Mouse (Mus musculus) ES-CJ7 (cell line): ENCODE results near the gene Thop1.
A peak's percentile ranks its signal among the peaks of the same experiment; 100 is the strongest.
"Not testable (repeated sequence)": the region's sequence is repeated elsewhere in the genome, so short reads cannot be mapped to it uniquely, and the experiment has no call there.

Experiments
- DNase-seq: peaks from one replicate; pipeline ENCODE4 v3.0.0; 2011; ENCODE audit warnings: low read depth, low spot score

Thop1 gene

DNA sequence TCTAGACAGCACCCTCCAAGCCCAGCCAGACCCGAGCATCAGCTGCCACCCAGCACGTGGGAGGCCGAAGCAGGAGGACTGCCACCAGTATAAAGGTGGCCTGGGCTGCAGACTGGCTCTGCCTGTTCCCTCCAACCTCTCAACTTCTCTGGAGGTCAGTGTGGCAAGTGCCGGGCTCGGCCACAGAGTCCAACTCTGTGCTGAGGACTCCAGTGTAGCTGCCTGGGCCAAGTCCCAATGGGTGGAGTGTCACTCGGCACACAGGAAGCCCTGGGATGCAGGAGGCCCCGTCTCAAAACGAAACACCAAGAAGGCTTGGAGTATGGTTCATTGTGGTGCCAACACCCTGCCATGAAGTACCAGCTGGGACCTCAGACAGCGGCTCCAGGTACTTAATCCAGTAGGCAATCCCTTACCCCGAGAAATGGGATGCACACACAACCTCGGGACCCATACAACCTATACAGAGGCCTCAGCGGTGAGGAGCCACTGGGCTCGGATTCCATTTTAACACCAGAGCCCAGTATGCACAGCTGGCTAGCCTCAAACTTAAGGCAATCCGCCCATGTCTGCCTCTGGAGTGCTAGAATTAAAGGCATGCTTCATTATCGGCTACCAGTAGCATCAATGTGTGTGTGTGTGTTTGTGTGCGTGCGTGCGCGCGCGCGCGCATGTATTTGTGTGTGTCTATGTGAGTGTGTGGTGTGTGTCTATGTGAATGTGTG is 12.3 kb upstream of the Thop1 start:
- no peak for DNase-seq

DNA sequence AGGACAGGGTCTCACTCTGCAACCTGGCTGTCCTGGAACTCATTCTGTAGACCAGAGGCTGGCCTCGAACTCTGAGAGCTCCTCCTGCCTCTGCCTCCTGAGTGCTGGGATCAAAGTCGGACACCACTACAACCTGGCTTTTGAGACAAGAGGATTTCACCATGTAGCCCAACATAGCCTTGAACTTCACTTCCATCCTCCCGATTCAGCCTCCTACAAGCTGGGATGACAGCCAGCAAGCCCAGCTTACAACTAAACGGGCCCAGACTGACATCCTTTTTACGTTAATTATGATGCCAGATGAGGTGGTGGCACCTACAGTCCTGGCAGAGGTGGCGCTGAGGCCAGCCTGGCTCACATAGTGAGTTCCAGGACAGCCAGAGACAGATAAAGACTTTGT is 10.9 kb upstream of the Thop1 start:
- no peak for DNase-seq

DNA sequence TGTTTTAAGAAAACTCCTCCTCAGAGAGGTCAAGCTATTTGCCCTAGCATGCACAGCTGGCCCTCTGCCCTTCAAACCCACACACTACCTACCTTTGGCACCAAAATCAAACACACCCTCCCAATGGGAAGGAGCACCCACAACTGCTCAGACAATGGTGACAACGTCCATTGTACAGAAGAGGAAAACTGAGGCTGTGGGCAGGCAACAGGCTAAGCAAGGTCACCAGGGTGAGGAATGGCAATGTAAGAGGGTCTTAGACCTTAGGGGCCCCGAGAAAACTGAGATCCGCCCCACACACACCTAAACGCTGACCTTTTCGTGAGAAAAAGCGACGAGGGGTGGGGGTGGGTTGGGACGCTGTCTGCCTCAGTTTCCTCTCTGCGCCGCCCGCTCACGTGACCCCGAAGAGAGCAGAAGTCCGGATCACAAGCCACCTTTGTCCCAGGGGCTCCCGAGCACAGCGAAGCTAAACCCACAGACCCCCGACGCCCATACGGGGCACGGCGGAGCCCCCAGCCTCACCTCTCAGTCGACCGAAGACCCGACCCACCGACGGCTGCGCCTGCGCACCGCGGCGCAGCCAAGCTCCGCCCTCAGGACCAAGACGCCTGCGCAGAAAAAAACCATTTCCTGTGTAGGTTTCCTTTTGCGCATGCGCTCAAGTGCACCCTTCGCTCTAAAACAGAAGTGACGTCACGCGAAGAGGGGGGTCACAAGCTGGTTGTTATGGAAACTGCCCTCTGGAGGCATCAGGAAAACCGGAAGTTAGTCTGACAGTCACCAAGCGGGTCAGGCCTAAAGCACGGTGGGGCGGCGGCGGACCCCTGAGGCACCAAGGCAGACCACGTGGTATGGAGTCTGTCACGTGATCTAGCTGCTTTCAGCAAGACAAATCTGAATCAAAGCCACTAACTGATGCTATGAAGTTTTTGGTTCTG is 10.0 kb upstream of the Thop1 start, which contains the start of gene Sgta:
Sgta (minus strand) TSS at position 579 of the 941 bp plus-strand sequence.
- DNase-seq = peak; percentile 100

DNA sequence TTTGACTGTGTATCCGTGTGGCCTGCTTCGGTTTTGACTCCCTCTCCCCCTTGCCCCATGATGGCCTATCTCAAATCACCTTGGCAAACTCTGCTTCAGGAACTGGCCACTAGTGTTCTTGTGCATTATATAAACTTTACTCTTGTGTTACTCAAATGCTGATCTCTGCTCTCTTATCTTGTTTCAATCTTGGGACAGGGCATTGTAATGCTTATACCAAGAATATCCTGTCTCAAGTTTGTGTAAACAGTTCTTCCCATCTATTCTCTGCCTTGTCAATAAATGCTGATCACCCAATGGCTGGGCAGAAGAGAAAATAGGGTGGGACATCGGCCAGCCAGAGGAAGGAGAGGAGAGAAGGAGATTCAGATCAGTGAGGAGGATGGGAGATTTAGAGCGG is 7.1 kb upstream of the Thop1 start:
- peak; percentile 37 for DNase-seq

DNA sequence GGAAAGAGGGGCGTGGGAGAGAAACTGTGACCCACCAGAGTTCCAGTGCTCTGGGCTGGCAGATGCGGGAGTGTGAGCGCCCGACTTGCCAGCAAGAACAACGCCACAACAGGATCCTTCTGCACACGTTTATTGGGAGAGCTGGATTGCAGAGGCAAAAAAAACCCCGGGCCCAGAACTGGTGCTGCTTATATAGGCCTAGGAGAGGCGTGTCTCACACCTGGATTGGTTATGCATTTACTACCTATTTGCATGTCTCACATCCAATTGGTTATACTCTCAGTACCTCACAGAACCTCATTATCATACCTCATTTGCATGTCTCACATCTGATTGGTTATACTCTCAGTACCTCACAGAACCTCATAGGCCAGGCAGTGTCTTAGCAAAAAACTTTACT is 5.3 kb upstream of the Thop1 start:
- not testable (repeated sequence) for DNase-seq

DNA sequence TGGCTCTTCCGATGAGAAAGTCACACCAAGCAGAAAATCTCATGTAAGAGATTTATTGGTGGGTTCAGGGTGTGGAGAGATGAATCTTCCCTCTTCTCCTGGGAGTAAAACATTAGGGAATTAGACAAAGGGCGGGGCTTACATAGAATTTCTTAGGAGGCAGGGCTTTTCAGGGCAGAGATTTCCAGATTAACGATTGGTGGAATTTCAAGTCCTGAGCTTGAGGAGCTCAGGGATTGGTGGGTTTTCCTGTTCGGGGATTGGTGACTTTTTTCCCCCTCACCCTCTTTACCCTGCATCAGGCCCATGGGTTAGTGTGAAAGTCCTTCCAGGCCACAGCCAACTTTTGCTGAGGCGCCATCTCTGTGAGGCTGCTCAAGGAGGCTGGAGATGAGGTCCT is 1.1 kb upstream of the Thop1 start:
- peak; percentile 67 for DNase-seq

DNA sequence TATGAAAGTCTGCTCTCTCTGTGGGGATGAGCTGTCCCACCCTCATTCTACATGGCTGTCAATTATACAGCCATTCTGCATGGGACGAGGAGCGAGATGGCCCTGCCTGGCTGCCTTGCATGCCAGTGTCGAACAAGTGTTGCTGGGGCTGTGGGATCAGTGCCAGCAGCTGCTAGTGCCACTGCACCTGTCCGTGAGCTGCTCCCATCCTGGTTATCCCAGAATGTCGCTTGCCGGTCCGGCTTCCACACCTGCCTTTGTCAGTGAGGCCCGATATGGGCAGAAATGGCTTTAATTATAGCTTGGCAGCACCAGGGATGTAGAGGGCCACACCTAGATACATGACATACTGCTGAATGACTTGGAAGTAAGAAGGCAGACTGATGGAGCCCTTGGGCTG is 2.5 kb downstream of the Thop1 start:
- DNase-seq = no peak

DNA sequence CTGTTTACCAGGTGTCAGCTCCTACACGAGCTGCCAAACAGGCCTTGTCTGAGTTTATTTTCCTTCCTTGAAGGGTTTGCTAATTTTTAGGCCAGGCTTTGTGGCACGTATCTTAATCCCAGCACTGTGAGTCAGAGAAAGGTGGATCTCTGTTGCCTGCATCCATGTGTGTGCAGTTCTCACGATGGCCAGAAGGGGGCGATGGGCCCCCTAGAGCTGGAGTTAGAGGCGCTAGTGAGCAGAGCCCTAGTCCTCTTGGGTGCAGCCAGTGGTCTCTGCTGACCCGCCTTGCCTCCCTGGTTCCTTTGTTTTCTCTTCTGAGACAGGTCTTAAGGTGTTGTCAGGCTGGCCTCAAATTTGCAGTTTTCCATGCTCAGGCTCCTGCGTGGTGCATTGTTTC is 3.6 kb downstream of the Thop1 start:
- peak; percentile 67 for DNase-seq

DNA sequence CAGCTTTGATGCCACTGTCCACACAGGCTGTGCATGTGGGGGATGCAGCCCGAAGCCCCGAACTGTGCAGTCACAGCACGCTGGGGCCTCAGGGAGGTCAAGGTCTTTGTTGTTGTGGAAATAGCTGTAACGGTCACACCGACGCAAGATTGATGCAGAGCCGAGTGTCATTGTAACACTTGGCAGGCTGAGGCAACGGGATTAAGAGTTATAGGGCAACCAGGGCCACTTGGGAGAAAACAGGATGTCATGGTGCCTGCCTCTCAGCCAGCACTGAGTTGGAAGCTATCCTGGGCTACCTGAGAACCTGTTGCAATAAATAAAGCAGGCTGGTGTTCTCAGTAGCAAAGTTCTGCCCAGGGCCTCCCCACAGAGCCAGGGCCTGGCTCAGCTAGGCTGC is 5.9 kb downstream of the Thop1 start:
- DNase-seq = no peak

DNA sequence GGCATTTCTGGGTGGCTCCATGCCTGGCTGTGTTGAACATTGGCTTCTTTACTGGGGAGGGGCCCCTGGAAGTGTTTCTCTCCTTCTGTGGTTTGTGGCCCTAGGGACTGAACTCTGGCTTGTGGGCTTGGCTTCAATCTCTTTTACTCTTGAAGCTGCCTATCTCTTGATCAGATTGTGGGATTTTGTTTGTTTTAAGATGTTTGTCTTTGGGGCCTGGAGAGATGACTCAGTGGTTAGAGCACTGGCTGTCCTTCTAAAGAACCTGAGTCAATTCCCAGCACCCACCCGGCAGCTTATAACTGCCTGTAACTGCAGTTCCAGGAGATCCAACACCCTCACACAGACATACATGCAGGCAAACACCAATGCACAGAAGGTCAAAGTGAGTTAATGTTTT is 6.5 kb downstream of the Thop1 start:
- DNase-seq = no peak

DNA sequence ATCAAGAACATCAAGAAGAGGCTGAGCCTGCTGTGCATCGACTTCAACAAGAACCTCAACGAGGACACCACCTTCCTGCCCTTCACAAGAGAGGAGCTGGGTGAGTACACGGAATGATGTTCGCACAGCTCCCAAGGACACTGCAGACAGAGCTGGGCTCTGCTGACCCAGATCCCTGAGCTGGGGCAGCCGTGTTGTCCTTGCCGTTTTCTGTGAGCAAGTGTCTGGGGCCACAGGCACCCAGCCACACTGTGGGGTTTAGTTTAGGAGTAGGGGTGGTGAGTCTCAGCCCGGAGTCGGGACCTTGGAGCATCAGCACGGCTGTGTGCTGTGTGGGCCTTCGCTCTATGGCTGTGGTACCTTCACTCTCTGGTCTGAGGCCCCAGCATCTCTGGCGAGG is 8.1 kb downstream of the Thop1 start:
- no peak for DNase-seq

DNA sequence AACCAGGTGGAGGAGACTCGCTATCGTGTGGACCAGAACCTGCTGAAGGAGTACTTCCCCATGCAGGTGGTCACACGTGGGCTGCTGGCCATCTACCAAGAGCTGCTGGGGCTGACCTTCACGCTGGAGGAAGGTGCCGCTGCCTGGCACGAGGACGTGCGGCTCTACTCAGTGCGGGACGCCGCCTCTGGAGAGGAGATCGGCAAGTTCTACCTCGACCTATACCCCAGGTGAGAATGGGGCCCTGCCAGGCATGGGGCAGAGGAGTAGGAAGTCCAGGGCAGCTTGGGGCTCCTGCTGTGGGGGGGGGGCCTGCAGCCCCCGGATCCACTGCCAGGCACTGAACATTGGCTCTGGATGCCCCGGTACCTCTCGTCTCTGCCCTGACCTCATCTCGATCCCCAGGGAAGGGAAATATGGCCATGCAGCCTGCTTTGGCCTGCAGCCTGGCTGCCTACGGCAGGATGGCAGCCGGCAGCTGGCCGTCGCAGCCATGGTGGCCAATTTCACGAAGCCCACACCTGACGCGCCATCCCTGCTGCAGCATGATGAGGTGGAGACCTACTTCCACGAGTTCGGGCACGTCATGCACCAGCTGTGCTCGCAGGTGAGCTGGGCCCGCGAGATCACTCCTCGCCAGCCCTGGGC is 10.3 kb downstream of the Thop1 start:
- DNase-seq = no peak

DNA sequence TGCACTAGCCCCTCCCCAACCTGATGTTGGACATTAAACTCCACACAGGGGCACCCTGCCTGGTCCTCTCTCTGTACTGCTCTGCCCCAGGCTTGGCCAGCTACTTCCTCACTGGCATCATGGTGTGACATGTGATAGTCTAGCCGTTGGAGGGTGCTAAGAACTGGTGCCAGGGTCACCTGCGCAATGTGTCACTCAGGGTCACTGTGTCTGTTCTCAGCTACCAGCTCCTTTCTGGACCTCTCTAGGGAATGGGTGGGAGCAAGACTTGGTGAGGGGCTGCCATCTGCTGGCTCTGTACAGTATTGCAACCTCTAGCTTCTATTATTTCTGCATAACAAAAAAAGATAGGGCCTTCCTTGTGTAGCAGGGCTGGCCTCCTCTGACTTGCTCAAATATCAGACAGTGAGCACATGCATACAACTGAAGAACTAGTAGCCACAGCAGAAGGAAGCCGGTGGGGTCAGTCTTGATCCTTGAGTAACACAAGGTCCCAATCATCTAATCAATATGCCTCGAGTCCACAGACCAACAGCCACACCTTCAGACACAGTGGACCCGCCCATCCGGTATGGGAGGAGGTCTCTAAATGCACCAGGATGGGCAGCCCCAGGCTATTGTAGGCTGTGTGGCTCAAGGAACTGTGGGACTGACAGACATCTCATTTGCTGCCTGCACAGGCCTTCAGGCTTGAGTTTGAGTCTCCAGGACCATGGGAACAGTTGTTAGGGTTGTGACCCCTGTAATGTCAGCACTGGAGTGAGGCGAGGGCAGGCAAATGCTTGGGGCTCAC is 12.5 kb downstream of the Thop1 start:
- DNase-seq = peak; percentile 92

DNA sequence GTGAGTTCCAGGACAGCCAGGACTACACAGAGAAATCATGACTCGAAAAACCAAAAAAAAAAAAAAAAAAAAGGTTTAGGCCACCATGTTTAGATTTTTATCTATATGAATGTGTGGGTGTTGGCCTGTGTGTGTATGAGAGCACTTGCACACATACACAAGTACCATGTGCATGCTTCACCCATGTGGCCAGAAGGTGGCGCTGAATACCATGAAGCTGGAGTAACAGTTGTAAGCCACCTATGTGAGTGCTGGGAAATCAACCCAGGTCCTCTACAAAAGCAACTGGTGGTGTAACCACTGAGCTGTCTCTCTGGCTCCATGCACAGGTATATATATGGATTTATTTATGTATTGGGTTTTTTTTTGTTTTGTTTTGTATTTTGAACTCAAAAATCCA is 17.2 kb downstream of the Thop1 start:
- peak; percentile 88 for DNase-seq

DNA sequence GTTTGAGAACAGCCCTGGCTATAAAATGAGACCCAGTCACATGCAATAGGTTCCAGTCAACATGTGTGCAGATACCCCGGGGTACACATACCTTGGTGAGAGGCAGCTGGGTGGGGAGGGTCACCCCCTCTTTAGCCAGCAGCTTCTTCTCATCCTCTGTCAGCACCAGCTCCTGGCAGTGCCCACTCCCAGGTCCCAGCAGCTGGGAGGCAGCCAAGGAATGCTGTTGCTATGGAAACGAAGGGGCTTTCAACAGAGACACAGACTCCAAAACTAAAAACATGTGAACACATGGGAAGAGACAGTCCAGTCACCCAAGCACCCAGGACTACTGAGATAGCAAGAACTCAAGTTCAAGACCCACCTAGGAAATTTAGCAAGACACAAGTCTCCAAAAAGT is 19.4 kb downstream of the Thop1 start:
- no peak for DNase-seq

DNA sequence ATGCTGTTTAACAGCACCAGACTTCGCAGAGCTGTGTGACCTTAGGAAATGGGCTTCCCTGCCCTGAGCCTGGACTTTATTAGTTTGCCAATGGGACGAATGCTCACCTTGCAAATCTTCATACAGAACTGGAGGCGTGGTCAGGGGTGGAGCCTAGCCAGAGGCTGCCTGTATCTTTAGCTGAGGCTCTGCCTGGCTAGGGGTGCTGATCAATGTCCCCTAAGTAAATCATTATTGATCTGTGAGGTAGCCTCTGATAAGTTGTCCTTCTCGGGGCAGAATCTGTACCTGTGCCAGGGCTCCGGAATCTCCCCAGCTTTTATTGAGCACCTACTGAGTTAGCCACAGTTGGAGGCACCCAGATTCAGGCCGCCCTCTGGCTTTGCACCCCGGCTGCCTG is 20.8 kb downstream of the Thop1 start:
- no peak for DNase-seq

DNA sequence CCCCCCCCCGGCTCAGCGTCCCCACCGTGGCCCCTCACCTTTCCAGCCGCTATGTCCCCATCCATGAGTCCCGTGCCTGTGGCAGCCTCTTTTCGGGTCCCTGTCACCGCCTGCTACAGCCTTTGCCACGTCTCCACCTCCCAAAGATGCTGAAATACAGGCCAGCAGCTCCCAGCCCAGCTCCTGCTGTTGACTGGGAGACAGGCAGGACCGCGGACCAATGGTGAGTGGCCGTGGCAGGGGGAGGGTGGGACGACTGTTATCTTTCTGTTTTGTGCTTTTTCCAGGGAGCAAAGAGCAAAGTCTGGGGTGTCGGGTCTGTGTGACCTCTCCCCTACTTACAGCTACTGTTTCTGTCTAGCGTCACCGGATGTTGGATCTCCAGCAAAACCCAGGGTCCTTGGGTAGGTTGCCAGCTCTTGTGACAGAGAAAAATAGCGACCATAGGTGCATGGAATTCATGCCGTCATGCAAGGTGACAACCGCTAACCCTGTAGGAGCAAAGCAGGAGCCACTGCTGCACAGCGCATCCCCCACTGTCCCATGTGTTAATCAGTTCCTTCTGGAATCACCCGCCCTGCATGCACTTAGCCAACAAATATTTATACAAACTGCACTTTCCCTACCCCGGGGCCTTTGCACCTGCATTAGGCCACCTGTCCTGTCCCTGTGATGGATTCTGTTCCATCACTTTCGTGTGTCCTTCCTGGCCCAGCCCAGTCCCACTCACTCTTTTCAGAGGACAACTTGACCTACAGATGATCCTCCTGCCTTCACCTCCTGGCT is 22.8 kb downstream of the Thop1 start:
- peak; percentile 45 for DNase-seq

DNA sequence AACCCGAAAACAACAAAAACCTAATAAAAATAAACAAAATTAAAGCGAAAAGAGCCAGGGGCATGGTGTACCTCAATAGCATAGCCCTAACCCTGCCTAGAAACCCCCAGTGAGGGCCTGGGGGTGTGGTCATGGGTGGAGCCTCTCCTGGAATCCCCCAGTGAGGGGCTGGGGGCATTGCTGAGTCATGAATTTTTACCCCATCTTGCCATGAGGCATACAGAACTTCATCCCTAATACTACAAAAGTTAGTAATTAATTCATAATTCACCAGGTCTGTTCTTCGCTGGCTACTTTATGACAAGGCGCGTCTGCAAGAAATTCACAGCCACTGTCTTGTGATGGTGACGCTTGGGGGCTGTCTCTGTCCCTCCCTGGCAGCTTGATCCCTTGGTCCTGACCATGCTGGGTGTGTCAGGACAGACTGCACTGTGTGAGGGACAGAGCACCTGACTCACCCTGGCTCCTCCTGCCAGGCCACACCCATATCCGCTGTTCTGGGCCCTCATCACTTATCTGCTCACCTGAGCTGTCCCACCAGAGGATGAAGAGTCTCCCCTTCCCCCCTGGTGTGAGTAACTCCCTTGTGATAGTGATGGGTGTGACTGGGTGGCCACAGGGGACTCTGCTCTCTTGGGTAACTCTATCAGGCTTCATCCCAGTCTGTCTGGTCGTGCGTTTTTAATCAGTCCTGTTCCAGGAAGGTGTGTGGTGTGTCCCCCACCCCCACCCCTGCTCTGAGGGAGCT is 25.3 kb downstream of the Thop1 start:
- DNase-seq = peak; percentile 42

DNA sequence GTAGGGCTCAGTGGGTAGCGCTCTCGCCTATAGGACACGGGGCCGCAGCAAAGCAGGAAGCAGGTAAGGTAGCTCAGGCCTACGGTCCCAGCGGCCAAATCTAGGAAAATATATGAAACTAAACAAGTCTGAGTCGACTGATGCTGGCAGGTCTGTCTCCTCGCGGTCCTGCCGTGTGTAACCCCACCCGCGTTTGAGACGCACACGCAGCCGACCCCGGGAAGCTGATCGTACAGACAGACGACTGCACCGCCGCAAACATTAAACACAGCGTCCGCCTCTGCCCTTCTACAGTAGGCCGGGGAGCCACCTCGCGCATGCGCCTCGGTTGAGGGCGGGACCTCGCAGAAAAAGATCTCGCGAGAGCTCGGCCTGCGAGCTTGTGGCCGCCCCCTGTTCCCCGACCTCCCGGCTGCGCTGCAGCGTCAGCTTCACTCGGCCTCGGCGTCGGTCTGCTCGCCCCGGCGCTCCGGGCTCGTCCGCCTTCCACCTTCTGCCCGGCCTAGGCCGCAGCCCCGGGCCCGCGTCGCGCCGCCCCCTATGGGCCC is 35.8 kb downstream of the Thop1 start, which contains the start of gene Map2k2:
Map2k2 (plus strand) TSS at position 351 of the 548 bp plus-strand sequence.
- DNase-seq = peak; percentile 98
